Mouse (Mus musculus) cerebellum, adult (tissue): ENCODE results near the gene Gon7.

Experiments used
- ATAC-seq: cut with Nextera tagmentation; 2 replicates; pipeline ENCODE4 v1.9.2; 2017; ENCODE audit warnings: mild to moderate bottlenecking, moderate library complexity, mixed read lengths; ENCODE audit not compliant: insufficient number of reproducible peaks, low FRiP score, low TSS enrichment

Gon7 gene

GRCm38 (mm10) chr12:102757689-102758402 is at the start of gene Gon7, which contains the start of the genes Gm28051 and Ubr7:
Gene Gon7 (minus strand): TSS chr12:102757803.
Gene Gm28051 (minus strand): TSS chr12:102757765.
Gene Ubr7 (plus strand): TSS chr12:102757967.
- peak; percentile 97 for ATAC-seq

GRCm38 (mm10) chr12:102799528-102799927 is 41.9 kb upstream of the Gon7 start:
- no peak for ATAC-seq

GRCm38 (mm10) chr12:102787927-102788326 is 30.3 kb upstream of the Gon7 start:
- no peak for ATAC-seq

- no peak for ATAC-seq
These were observed 28.0 kb upstream of the Gon7 start for GRCm38 (mm10) chr12:102785593-102785985.

- ATAC-seq, result no peak
These were observed 27.4 kb upstream of the Gon7 start for GRCm38 (mm10) chr12:102784899-102785592.

GRCm38 (mm10) chr12:102782841-102783240 is 25.2 kb upstream of the Gon7 start:
- ATAC-seq, result no peak

GRCm38 (mm10) chr12:102779452-102779851 is 21.8 kb upstream of the Gon7 start:
- no peak for ATAC-seq

- no peak for ATAC-seq
These were observed 20.5 kb upstream of the Gon7 start for GRCm38 (mm10) chr12:102778151-102778550.

GRCm38 (mm10) chr12:102776035-102776434 is 18.4 kb upstream of the Gon7 start:
- no peak for ATAC-seq

- ATAC-seq, result no peak
These were observed 15.1 kb upstream of the Gon7 start for GRCm38 (mm10) chr12:102772676-102773075.

GRCm38 (mm10) chr12:102771601-102772000 is 14.0 kb upstream of the Gon7 start:
- ATAC-seq, result no peak

GRCm38 (mm10) chr12:102769000-102769399 is 11.4 kb upstream of the Gon7 start:
- no peak for ATAC-seq

- no peak for ATAC-seq
These were observed 6.1 kb upstream of the Gon7 start for GRCm38 (mm10) chr12:102763696-102764095.

GRCm38 (mm10) chr12:102761668-102762067 is 4.1 kb upstream of the Gon7 start:
- ATAC-seq, result no peak

GRCm38 (mm10) chr12:102758936-102759335 is 1.3 kb upstream of the Gon7 start:
- no peak for ATAC-seq

GRCm38 (mm10) chr12:102758403-102758756 is 777 bp upstream of the Gon7 start, which contains the start of gene Gm20604:
Gene Gm20604 (minus strand): TSS chr12:102758672.
- no peak for ATAC-seq

- ATAC-seq, result peak; percentile 85
These were observed 431 bp downstream of the Gon7 start for GRCm38 (mm10) chr12:102757055-102757688.

GRCm38 (mm10) chr12:102756304-102756703 is 1.3 kb downstream of the Gon7 start:
- no peak for ATAC-seq

GRCm38 (mm10) chr12:102748256-102748655 is 9.3 kb downstream of the Gon7 start:
- ATAC-seq, result no peak

GRCm38 (mm10) chr12:102744839-102745238 is 12.8 kb downstream of the Gon7 start:
- no peak for ATAC-seq
